Mouse (Mus musculus): ENCODE measurements around the gene 5730455P16Rik.

DNA sequence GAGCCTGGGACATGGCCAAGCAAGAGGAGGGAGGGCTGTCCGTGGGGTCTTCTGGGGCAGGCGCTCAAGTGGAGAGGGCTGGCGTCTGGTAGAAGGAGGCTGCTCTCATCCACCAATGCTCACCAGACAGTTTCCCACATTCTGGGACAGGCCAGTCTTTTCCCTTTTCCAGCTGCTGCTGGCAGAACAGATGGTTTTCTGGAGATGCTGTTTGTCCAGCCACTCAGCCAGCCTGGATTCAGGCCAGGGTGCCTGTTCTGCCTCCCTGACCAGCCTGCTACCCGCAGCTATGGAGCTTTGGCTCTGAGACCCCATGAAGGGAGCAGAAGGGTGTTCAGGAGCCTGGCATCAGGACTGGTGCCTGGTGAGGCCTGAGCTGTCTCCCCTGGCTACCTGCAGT lies 66.6 kb downstream of the 5730455P16Rik start:
- TF ChIP-seq CTCF (IDR thresholded peaks at IDR 0.05; ENCODE audit: low read depth) (no peak), EP300 (IDR thresholded peaks at IDR 0.05; ENCODE audit: low read depth) (no peak)
